Mouse (Mus musculus): ENCODE results near the gene Mpst.

The Mpst gene

DNA sequence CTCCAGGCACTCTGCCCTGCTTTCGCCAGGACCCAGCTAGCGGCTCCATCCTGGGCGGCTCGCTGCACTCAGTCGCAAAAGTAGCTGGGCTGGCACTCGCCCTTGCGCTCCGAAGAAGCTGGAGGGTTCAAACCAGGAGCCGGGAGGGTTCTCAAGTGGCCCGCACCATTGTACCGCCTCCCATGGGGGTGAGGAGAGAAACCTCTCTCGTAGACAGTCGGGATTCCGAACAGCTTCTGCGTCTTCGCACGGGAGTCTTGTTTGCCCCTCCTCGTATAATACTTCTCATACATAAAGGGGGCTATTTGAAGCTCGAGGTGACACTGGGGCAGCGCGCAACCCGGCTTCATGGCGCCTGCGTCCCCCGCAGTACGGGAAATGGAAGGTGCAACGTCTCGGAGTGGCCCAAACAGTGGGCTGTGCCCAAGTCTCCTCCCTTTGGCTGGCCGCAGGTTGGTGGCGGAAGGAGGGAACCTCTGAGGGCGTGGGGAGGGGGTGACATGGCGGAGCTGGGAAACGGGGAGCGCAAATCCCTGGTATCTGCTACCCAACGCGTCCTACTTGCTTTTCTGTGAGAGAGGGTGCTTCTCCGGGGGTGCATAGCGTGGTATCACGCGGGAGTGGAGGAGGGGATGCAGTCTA lies at the start of gene Mpst:
Mpst (plus strand) TSS at position 124 of the 642 bp plus-strand sequence.
- DNase-seq (ENCODE audit: low spot score in 2 of 2), result peak; percentile 78 to 86

DNA sequence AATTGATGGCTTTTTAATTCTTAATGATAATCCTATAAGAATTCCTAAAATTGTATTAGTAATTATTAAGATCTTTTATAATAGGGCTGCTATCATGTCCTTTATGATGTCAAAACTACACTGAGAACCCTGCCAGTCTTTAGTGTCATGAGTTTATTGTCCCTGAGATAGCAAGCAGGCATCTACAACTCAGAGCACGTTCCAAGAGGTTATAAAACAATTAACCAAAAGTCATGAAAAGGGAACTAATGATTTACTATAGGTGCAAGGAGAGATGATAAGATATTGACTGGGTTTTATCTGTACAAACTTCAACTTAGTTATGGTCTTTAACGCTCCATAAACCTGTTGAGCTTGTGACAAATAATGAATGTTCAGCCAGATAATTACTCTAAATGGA lies 40.3 kb upstream of the Mpst start:
- DNase-seq (ENCODE audit: low spot score in 2 of 2), result no peak

DNA sequence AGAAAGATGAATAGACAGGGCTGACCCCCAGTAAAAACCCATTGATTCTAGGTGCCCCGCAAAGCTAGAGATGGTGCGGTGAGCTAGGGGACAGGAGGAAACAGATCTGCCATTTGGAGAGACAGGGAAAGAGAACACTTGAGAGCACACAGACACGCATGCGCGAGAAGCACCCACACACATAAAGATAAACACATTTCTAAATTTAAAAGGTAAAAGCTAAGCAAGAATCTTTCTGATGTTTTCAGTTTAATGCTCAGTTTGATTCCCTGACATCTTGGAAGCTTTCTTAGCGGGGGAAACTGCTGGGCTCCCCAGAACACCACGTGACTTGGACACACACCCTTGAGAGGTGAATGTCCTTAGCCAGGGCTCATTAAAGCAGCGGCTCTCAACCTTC lies 39.3 kb upstream of the Mpst start:
- no peak for DNase-seq (ENCODE audit: low spot score in 2 of 2)

DNA sequence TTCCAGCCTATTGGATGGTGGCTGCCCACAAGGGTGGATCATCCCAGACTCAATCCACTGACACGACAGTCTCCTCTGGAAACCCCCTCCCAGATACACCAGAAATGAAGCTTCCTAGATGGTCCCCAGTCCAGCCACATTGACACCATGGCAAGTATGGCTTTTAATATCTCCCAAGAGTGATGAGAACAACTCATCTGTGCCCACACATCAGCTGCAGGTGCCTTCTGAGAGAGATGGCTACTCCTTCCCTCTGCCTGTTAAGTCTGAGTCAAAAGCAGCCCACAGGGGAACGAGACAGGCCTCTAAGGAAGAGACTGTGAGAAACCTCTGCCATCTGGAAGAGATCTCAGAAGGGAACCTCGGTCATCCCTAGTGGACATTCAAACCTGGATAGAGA lies 38.4 kb upstream of the Mpst start:
- no peak for DNase-seq (ENCODE audit: low spot score in 2 of 2)

DNA sequence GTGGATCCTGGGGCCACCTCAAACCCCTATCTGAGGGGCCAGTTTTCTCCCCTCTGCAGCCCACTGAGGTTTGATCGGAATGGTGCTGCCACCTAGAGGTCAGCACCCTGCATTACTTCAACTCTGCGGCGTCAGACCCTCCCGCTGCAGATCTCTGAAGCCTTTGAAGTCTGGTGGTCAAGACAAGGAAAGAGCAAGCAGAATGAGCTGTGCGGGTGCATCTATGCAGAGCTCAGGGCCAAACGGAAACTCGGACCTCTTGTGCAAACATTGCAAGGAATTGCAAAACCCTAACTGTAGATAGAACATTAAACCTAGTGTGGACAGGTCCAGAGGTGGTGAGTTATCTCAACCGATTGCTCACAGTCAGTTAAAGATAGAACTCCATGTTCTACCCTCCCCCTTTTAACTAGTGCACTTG lies 37.3 kb upstream of the Mpst start:
- peak in 1 of 2 experiments; percentile 32 for DNase-seq (ENCODE audit: low spot score in 2 of 2)

DNA sequence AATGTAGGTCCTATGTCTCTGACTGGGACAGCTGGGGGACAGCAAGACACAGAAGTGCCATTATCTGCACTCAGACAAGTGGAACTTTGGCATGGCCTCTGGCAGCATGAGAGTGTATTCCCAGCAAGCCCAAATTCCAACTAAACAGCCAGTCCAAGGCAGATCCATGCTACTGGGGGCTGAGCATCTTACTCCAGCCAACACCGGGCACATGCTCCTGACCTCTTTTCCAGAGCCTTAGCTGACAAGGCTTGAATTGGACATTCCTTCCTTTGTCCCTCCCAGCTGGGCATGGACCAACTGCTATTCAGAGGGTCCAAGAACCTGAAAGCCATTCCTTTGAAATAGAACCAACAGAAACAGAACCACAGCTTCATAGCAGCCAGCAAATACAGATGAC lies 36.6 kb upstream of the Mpst start:
- DNase-seq (ENCODE audit: low spot score in 2 of 2), result peak; percentile 27 to 69

DNA sequence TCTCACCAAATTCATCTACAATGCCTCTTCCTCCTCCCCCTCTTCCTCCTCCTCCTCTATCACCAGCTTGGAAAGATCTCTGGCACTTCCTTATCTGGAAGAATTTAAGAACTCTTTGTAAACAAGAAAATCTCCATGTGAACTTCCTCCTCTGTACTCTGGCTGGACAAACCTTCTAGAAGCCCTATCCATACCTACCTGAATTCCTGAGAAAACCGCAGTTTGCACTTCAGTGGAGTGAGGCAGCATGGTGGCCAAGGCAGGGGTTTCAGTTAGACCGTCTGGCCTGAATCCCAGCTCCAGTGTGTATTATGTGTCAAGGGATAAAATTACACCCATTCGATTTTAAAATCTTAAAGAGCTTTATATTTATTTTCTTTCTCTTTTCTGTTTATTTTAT lies 33.4 kb upstream of the Mpst start:
- no peak for DNase-seq (ENCODE audit: low spot score in 2 of 2)

DNA sequence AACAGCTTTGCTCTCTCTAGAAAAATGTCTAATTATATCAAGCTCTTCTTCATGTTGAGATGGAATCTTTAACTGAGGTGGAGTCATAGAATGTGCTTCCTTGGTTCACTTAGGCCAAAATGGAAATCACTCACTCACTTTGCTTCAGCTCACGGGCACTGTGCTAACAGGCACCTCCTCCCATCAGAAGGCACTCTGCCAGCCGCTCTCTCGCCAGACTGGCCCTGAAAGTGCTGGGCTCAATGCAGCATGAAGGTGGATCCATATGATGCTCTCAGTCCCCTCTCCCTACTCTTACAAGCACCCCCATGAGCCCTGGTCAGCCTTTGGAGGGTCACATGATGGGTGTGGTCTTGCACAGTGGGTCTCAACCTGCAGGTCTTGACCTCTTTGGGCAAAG lies 32.0 kb upstream of the Mpst start:
- no peak for DNase-seq (ENCODE audit: low spot score in 2 of 2)

DNA sequence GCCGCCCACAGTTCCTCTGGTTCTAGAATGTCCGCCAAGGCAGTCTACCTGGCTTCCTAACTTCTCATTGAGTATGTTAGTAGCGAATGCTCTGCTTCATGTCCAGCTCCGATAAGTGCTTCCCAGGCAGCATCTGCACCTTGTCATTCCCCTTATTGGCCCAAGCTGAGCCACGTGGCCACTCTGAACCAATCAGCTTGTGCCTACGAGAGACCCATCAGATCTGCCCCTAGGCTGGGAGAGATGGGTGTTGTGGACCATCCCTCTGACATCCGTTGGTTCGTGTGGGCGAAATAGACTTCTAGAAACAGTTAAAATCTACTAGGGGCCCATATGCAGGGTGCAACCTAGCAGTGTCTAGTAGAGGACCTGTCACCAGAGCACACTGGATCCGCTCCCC lies 28.4 kb upstream of the Mpst start:
- no peak for DNase-seq (ENCODE audit: low spot score in 2 of 2)

DNA sequence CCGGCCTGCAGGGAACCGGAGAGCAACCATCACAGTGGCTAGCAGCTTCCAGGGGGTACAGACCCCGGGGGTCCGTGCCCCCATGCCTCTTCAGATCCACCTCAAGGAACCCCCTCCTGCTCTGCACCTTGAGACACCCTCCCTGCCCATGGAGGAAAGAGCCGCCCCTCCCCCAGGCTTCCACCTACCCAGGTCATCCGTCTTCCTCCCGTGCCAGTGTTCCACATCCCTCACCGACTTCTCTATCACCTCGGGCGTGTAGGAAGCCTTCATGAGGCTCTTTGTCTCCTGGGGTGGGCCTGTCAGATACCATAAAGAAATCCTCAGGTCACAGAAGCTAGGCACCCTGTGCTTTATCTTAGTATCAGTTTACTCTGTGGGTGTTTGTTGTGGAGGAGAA lies 27.7 kb upstream of the Mpst start:
- no peak for DNase-seq (ENCODE audit: low spot score in 2 of 2)

DNA sequence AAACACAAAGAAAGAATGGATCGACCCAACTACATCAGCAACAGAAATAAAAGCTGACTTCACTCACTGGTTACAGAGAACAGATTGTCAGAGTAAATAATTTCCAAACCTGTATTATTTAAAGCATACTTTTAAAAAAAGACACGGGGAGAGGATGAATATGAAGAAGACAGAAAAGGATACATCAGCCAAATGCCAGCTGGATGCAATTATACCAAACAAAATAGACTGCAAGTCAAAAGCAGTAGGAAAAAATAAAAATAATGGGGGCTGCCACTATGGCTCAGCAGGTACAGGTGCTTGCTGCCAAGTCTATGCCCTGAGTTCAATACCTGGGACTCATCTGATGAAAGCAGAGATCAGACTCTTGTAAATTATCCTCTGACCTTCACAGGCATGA lies 26.0 kb upstream of the Mpst start:
- no peak for DNase-seq (ENCODE audit: low spot score in 2 of 2)

DNA sequence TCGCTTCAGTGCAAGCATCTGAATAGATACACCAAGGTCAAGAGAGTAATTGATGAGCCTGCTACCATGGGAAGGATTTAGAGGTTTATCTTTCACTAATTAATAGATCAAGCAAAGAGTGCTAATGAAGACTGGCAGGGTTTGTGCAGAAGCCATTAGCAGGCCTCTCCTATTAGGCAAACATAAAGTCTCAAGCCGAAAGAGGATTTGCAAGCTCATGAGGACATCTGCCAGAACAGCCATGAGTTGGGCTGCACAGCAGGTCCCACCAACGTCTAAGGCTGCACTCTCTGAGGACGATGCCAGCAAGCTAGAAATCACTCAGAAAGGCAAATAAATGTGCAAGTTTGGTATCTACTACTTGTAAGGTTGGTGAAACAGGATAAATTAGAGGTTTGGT lies 25.5 kb upstream of the Mpst start:
- DNase-seq (ENCODE audit: low spot score in 2 of 2), result no peak

DNA sequence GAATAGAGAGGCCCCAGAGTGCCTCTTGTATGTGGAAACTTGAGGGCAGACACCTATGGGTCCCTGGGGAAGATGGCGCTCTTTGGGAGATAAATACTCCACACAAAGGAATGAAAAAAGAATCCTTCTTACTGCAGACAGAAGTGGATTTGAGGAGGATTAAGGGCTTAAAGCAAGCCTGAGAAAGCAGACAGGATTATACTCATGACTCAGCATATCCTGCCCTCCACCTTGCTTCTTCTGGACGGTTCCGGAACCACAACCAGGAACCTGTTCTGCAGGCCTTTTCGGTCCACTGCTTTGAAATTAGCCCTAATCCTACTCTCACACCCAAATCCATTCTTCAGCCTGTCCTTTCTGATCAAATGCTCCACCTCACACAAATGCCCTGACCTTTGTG lies 24.1 kb upstream of the Mpst start:
- DNase-seq (ENCODE audit: low spot score in 2 of 2), result no peak

DNA sequence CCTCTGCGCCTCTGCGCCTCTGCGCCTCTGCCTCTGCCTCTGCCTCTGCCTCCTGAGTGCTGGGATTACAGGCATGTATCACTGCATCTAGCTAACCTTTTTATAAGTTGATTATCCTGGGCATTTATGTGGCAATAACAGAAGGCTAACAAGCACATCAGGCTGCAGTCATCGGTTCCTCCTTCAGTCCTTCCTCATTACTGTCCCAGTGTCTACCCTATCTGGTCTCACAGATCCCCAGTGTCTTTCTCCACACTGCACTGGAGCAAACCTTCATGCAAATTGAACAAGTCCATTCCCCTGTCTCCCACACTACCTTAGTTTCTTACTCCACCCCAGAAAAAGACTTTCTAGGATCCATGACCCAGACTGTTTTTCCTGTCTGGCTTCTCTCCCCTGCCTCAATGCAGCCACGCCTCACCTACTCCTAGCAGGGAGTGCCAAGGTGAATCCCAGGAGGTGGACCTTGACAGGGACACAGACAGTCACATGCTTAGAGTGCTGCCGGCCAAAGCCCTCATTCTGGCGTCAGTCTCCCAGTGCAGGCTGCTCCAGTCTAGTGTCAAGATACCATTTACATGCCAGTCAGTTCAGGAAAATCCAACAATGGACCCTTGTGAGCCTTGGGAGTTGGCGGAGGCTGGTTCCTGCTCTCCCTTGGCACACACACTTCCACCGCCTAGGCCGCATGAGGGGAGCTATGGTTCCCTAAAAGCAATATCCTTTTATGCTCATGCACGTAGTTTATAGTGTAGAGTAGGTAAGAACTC lies 22.6 kb upstream of the Mpst start:
- DNase-seq (ENCODE audit: low spot score in 2 of 2), result peak; percentile 43 to 64

DNA sequence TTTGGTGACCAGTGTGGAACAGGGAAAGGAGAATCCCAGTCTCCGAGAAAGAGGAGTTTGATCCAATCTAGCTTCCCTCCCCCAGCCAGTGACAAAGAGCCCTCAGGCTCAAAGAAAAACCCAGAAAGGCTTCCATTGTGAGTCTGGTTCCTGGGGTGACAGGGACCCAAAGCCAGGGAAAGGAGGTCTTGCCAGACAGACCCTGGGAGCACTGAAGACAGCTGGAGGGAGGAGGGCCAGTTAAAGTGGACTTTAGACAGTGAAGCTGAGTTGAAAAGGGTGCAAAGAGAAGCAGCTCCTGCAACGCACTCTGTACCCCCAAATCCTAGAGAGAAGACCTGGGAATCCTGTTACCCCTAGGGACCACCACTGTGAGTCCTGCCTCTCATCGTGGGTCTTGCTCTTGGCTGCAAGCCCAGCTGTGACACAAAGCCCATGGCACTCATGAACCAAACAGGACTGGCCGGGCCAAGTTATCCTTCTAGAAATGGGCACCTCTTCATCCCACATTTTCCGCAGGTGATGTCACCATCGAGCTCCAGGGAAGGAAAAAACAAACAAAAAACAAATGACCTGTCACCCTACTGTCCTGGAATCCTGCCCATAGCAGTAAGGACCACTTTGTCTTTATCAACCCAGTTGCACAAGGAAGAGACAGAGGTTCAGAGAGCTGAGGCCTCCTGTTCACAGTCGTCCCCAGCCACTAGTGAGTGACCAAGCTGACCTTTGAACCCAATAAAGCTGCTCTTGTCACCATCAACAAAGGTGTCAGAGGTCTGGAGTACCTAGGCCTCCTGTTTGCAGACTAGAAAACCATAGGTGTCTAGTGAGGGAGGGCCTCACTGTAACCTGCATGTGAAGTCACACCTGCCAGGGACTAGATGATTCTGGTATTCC lies 21.7 kb upstream of the Mpst start:
- peak in 1 of 2 experiments; percentile 41 for DNase-seq (ENCODE audit: low spot score in 2 of 2)

DNA sequence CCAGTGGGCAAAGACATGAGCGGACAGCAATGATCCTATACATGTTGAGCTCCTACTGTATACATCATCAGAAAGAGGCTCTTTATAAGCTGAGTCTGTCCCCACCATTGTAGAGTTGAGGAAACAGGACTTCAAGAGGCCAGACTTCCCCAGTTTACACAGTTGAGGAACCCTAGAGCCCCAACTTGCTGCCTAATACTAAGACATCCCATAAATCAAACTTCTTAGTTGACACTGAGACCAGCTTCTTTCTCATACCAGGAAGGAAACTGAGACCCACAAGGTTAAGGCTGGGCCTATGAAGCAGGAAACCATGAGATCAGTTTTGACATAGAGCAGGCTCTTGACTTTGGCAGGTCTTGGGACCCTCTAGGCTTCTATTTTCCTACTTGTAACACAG lies 20.7 kb upstream of the Mpst start:
- DNase-seq (ENCODE audit: low spot score in 2 of 2), result no peak

DNA sequence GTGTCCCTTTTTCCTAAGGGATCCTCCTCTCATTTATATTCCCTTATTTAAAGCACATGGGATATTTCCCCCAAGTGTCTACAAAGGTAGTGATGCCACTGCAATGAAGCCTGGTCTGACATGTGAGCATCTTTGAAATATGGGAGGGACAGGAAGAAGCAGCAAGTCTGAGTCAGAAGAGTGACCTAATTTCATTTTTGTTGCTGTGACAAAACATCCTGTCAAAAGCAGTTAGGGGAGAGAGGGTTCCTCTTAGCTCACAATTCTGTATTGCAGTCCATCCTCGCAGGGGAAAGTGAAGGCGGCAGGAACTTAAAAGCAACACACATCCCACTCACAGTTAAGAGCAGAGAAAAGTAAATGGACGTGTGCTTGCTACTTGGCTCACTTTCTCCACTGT lies 15.4 kb upstream of the Mpst start:
- no peak for DNase-seq (ENCODE audit: low spot score in 2 of 2)

DNA sequence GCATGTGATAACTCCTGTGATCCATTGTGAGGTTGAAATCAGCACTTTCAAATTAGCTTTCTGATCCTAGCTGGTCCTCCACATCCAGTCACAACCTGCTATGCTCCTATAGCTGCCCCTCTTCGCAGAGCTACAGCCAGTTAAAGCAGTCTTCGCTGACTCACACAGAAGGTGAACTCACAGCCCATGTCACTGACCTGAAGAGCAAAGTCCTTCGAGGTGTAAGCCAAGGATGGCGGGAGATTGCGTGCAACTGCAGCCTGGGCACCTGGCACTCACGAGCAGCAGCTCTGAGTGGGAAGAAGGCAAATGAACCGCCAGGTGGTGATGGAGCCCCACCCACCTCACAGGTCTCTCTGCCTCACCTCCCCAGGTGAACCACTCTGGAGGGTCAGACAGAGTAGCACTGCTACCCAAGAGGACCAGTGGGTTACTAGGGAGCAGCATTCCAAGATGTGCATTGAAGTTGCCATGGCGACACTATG lies 10.7 kb upstream of the Mpst start, which contains the start of gene Tex33:
Tex33 (minus strand) TSS at position 435 of the 485 bp plus-strand sequence.
- no peak for DNase-seq (ENCODE audit: low spot score in 2 of 2)

DNA sequence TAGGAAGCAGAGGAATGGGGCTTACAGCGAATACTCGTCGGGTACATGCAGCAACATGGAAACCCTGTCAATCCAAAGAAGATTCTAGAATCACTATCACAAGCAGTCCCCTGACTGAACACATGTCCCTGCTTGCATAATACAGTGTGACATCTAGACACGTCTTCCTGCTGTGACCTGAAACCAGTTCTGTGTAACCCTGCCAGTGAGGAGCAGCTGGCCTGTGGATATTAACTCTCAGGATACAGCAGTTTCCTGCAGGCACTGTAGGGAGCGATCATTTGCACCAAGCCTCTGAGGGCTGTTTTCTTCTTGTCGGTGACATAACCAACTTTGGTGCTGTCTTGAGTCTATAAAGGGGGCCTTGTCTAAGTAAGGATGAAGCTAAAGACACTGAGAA lies 4.9 kb upstream of the Mpst start:
- DNase-seq (ENCODE audit: low spot score in 2 of 2), result no peak

DNA sequence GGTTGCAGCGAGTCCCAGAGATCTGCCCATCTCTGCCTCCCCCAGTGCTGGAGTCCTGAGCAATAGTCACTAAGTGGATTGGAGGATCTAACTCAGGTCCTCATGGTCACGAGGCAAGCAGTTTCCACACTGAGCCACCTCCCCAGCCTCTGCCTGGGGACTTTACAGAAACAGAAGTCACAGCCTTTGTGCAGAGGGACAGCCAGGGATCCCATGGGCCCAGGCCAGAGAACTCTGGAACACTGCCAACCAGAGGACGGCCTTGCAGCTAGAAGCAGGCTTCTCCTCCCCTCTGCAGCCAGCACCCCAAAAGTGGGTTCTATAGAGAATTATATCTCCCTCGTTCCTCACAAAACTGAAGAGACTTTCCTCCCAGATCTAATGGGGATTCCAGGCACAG lies 4.3 kb upstream of the Mpst start:
- DNase-seq (ENCODE audit: low spot score in 2 of 2), result peak in 1 of 2 experiments; percentile 49

DNA sequence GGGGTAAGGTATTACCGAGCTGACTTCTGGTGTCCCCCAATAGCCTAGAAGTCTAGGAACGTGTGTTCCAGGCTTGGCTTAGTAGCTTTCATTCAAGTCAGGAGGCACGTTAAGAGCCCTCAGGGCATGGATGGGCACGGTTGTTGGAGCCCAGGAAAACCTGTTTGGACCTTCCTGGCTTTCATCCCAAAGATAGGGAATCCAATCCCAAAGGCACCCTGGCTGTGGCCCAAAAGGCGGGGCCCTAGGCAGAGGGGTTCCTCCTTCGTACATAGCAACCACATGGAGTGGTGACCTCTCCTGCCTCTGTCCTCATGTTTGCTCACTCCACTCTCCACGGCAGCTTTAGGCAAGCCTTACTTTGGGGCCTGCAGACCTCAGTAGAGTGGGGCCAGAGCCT lies 3.8 kb upstream of the Mpst start:
- no peak for DNase-seq (ENCODE audit: low spot score in 2 of 2)

DNA sequence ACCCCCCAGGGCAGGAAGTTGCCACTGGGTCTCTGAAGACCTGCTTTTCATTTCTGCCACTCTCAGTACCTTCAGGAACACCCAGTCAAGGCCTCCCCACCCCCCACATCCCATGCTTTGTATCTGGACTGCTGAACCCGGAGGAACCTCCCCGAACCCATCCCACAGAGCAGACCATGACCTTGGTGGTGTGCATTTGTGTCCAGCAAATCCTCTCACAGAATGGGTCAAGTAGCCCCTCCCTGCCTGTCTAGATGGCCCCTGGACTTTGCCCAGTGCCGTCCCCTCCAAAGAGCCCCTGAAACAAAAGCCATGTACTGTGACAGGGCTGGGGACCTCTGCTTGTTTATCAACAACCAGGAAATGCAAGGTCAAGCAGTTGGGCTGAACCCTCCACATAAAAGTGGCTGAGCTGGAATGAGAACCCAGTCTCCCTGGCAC lies 2.9 kb upstream of the Mpst start:
- no peak for DNase-seq (ENCODE audit: low spot score in 2 of 2)
